Mouse (Mus musculus) thymus, postnatal 4 days (tissue): ENCODE data around the gene Flg.

Experiments used
- DNase-seq: peaks from one replicate; pipeline ENCODE4 v3.0.0; 2021

Gene Flg

DNA sequence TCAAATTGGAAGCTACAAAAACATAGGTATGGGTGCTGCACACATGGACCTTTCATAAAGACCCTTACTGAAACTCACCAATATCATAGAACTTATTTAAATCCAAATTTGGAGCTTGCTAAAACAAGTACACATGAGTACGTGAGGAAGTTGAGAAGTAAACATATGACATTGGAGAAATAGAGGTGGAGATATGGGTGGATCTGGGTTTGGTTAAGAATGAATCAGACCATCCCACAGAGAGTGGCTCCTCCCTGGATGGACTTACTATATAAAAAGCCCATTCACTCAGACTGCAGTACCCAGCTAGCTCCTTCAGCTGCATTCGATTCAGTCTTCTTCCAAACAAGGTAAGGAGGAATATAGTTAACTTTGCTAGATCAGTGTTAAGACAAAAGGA lies at the start of gene Flg:
Gene Flg, plus strand, starts transcription at position 301 of the 400 bp plus-strand sequence.
- no peak for DNase-seq

DNA sequence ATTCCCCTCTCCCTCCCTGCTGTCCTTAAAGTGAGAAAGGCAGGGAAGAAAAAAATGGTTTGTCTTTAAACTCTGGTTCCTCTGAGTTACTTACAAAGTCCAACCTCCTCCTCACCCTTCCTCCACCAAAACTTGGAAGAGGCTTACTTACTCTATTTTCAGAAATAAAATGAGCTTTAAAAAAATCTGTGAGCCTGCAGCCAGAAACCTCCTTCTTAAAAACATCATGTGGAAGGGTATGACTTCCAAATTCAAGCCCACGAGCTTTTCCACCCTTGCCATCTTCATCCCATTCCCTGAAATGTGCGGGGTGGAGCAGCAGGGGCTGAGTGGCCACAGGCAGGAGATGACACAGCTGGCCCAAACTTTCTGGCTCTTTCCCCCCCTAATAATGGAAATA lies 24.2 kb downstream of the Flg start:
- no peak for DNase-seq

DNA sequence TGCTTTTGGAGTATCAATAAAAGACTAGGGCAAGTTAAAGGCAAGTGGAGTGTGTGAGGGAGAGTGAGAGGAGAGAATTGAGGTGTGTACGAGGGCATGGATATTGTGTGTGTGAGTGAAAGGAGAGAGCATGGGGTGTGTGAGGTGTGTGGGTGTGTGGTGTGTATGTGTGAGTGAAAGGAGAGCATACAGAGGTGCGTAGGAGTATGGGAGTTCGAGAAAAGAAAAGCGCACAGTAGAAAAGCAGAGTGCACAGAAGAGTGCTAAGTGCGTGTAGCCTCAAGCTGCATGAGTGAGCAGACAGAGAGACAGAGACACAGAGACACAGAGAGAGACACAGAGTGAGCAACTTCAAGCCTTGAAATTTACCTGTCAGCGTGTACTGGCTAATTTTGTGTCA lies 26.5 kb downstream of the Flg start:
- DNase-seq, result no peak

DNA sequence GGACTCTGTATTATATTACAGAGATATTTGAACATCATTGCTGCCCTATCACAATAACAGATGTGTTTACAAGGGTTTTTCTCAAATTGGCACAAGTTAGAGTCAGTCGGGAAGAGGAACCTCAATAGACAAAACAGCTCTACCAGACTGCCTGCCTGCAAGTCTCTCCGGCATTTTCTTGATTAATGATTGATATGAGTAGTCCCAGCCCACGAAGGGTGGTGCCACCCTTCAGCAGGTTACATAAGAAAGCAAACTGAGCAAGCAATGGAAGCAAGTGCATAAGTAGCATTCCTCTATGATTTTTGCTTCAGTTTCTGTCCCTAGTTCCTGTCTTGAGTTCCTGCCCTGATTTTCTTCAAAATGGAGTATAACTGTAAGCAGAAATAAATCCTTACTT lies 28.6 kb downstream of the Flg start:
- DNase-seq, result no peak

DNA sequence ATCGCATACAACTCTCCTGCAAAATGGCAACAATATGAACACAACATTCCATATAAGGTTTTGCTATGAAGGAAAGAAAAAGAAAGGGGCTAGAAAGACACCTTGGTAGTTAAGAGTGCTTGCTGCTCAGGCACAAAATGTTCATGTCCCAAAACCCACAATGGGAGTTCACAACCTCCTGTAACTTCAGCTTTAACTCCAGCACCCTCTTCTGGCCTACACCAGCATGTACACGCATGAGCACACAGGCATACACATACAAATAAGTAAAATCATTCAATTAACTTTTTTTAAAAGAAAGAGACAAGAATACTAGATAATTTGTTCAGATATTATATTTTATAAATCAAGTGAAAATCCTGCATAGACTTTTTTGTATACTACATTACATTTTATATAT lies 32.8 kb downstream of the Flg start:
- DNase-seq, result no peak

DNA sequence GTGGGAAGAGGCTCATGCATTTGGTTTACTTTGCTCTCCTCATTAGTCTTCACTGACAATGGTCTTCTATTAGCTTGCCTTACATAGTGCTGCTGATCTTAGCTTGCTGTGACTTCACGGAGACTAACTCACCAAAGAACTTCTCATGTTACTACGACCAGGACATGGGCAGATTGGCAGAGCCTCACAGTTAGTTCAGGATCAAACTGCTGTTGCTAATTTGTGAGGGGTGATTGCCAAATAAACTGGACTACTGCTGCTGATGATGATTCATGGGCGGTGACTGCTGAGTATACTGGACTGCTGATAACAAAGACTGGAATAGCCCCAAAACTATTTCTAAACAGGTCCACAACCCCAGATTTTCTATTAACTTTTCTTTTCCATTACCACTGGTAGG lies 38.0 kb downstream of the Flg start:
- no peak for DNase-seq

DNA sequence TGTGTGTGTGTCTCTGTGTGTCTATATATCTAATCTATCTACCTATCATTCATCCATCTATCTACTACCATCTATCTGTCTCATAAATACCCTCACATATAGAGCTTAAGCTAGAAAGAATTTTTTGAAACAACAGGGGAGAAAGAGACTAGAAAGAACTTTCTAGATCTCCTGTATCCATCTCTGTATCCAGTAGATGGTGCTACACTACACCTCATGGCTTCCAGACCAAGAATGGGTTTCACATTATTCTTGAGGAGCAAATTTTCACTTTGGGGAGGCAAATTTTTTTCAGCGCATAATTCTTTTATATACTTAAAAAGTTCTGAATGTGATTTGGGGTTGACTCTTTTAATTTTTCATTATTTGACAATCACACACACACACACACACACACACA lies 41.1 kb downstream of the Flg start:
- DNase-seq, result no peak

DNA sequence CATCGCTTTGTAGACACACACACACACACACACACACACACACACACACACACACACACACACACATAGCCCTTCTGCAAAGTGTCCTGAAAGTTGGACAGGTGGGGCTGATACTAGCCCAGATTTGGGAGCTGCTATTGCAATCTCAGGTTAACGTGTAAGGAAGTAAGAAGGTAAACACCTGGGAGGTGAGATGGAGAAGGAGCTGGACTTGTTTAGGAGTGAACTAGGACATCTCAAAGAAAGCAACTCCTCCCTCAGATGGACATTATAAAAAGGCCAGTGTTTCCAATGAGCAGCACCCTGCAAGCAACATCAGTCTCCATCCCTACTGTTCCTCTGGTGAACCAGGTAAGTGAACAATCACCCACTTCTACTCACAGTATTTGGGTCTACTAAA lies 46.1 kb downstream of the Flg start, which contains the start of gene Hrnr:
Gene Hrnr, plus strand, starts transcription at position 301 of the 400 bp plus-strand sequence.
- DNase-seq, result no peak

DNA sequence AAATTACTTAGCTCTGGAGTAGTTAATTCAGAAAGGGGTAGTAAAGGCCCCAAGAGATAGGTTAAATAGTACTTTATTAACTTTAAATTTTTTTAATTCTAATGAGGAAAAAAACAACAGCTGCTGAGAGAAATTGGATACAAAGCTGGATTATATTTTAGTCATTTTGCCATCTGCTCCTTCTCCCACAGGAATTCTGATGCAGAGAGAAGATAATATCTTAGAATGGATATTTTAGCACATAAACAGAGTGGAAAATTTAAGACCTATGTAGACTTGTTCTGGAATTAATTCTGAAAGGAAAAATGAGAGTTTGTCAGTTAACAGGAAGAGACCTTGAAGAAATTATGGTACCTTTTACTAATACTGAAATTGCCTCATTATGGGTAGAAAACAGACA lies 64.4 kb downstream of the Flg start:
- DNase-seq, result no peak

DNA sequence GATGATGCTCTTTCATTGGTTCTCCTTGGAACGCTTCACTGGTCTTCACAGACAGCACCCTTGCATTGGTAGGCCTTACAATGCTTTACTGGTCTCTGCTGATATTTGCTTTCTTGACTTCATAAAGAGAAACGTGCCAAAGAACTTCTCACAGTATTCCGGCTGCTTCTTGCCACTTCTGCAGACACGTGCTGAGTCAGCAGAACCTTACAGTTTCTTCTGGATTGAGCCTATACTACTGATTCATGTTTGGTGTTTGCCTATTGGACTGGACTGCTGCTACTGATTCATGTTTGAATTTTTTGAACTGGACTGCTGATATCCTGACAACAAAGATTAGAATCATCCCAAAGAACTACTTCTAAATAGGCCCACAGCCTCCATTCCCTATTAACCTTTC lies 66.7 kb downstream of the Flg start:
- no peak for DNase-seq
